Mouse (Mus musculus) liver, embryonic 18 days (tissue): Measurements from ENCODE around the gene Tnfrsf22. TPM values are rescaled to one million over a fixed set of nuclear protein-coding genes. Genes with fewer than 3 reads are reported as not detected.

ENCODE experiments used
- polyA plus RNA-seq: library from polyadenylated mRNA; depleted of rRNA; stranded (reverse); fragments of >200 nt; gene quantifications from 2 replicates; pipeline ENCODE4 v1.2.3, GENCODE M21; 2012; rRNA removed

Gene Tnfrsf22
- polyA plus RNA-seq = 0.73 and 1.1 TPM in 2 replicates

GRCm38 (mm10) chr7:143649034-143649768 lies at the start of gene Tnfrsf22:
Tnfrsf22 (minus strand) TSS chr7:143649661.

DNA sequence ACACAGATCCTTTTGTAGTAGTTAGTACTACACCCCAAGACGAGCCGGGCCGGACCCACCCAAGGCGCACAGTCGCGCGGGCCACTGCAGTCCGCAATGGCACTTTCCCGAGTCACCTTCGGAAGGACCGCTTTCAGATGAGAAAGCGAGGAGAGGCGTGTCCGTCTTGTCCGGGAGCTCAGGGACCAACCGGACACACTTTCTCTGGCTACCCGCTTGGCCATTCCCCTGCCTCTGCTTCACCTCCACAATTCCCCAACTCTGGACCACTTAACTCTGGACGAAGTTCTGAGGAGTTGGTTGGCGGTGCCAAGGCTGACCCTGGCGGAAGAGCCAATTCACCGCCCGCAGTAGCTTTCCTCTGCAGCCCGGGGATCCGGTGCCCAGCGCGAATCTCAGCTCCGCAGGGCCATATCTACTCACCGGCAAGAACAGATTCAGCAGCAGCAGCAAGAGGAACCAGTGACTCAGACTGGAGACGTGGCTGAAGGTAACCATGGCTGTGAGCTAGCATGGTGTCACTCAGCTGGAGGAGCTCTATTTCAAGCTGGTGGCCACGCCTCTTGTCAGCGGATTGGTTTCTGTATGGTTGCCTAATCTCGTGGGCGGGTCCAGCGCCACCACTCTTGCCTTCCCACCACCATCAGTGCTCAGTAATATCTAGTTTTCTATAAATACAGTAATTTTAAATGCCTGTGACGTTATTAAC lies 36.1 kb upstream of the Tnfrsf22 start, which contains the start of gene Tnfrsf23:
Tnfrsf23 (minus strand) TSS at position 514 of the 709 bp plus-strand sequence.

GRCm38 (mm10) chr7:143628540-143628939 lies 20.9 kb downstream of the Tnfrsf22 start, which contains the start of gene Tnfrsf26:
Tnfrsf26 (minus strand) TSS chr7:143628722.

GRCm38 (mm10) chr7:143599428-143600230 lies 49.8 kb downstream of the Tnfrsf22 start, which contains the start of gene Cars:
Cars (minus strand) TSS chr7:143600090.

Other genes with a start within 250 kb of the Tnfrsf22 start
- gene Cdkn1c, start 188.6 kb downstream of the Tnfrsf22 start, polyA plus RNA-seq = 75.0 and 124 TPM in 2 replicates
- 11.2 and 16.6 TPM in 2 replicates for gene Slc22a18, start 175.9 kb downstream of the Tnfrsf22 start, polyA plus RNA-seq
- gene Phlda2, start 146.5 kb downstream of the Tnfrsf22 start, polyA plus RNA-seq = 16.0 and 19.3 TPM in 2 replicates
- gene Nap1l4, start 100.6 kb downstream of the Tnfrsf22 start, polyA plus RNA-seq = 48.5 and 49.7 TPM in 2 replicates
- gene Cars, start 49.6 kb downstream of the Tnfrsf22 start, polyA plus RNA-seq = 27.0 and 28.9 TPM in 2 replicates
- 0.60 and 0.71 TPM in 2 replicates for gene Tnfrsf26, start 20.9 kb downstream of the Tnfrsf22 start, polyA plus RNA-seq
- gene Tnfrsf23, start 36.2 kb upstream of the Tnfrsf22 start, polyA plus RNA-seq = 0.60 and 0.63 TPM in 2 replicates
- gene Osbpl5, start 107.3 kb upstream of the Tnfrsf22 start, polyA plus RNA-seq = 2.3 and 2.5 TPM in 2 replicates
- gene Mrgprg, start 117.3 kb upstream of the Tnfrsf22 start, polyA plus RNA-seq = not detected in 2 replicates
- 0.43 and 0.61 TPM in 2 replicates for gene Mrgpre, start 134.8 kb upstream of the Tnfrsf22 start, polyA plus RNA-seq
- gene Nadsyn1, start 173.2 kb upstream of the Tnfrsf22 start, polyA plus RNA-seq = 10.7 and 13.4 TPM in 2 replicates
- gene Dhcr7, start 173.5 kb upstream of the Tnfrsf22 start, polyA plus RNA-seq = 87.9 and 119 TPM in 2 replicates
- gene Gm498, start 217.2 kb upstream of the Tnfrsf22 start, polyA plus RNA-seq = not detected in 2 replicates